Mouse (Mus musculus) G1E (cell line): ENCODE measurements around the gene Cmip. TPM values are rescaled to one million over a fixed set of nuclear protein-coding genes. Genes with fewer than 3 reads are reported as not detected.
A peak's percentile ranks its signal among the peaks of the same experiment; 100 is the strongest.

ENCODE experiments used
- ATAC-seq: 2 replicates; pipeline ENCODE4 v1.8.0; 2016; ENCODE audit warnings: mild to moderate bottlenecking; ENCODE audit not compliant: insufficient number of reproducible peaks, poor library complexity, low FRiP score, severe bottlenecking; ENCODE audit errors: extremely low read depth
- DNase-seq: peaks from one replicate; pipeline ENCODE4 v3.0.0; 2012; ENCODE audit warnings: low spot score
- H3K27me3 ChIP-seq: 2 replicates; pipeline ENCODE4 v1.6.1; 2012; ENCODE audit warnings: mild to moderate bottlenecking, low read length, inconsistent platforms; ENCODE audit not compliant: insufficient read depth
- H3K36me3 ChIP-seq: replicated peaks from 2 replicates; pipeline ENCODE3; 2012; ENCODE audit warnings: mild to moderate bottlenecking, inconsistent platforms
- H3K4me1 ChIP-seq: 2 replicates; pipeline ENCODE4 v1.6.1; 2012; ENCODE audit warnings: low read depth, low read length, inconsistent platforms, mixed read lengths; ENCODE audit not compliant: insufficient read depth
- H3K4me3 ChIP-seq: 2 replicates; pipeline ENCODE4 v1.5.1; 2012; ENCODE audit warnings: low read depth, mild to moderate bottlenecking, inconsistent platforms, low read length, moderate library complexity, mixed read lengths
- H3K9me3 ChIP-seq: replicated peaks from 2 replicates; pipeline ENCODE4 v1.6.1; 2012; ENCODE audit warnings: inconsistent platforms
- CTCF ChIP-seq: IDR thresholded peaks from 2 replicates; pipeline ENCODE4 v1.5.1; 2012; ENCODE audit warnings: low read depth, low read length, inconsistent platforms, mixed read lengths
- GATA1 ChIP-seq: IDR thresholded peaks from 2 replicates; pipeline ENCODE4 v1.6.1; 2012; ENCODE audit warnings: borderline replicate concordance, low read length, inconsistent platforms, mixed read lengths
- GATA2 ChIP-seq: IDR thresholded peaks from 2 replicates; pipeline ENCODE4 v1.6.1; 2012; ENCODE audit warnings: low read depth, low read length, inconsistent platforms, borderline replicate concordance
- POLR2AphosphoS5 ChIP-seq: IDR thresholded peaks from 2 replicates; pipeline ENCODE4 v1.6.1; 2012; ENCODE audit warnings: low read depth, low read length, inconsistent platforms; ENCODE audit not compliant: insufficient replicate concordance
- TAL1 ChIP-seq: conservative IDR thresholded peaks from 2 replicates; pipeline ENCODE4 v1.6.1; 2012; ENCODE audit warnings: low read depth, low read length, inconsistent platforms, mixed read lengths
- polyA plus RNA-seq: library from polyadenylated mRNA; stranded (reverse); fragments of >175 nt; gene quantifications from 2 replicates; pipeline ENCODE4 v1.2.3, GENCODE M21; 2012
- total RNA-seq, 2 experiments: library from RNA; stranded (forward) in 1 of 2; stranded (reverse) in 1 of 2; fragments of 200-1000 nt in 1 of 2; fragments of >200 nt in 1 of 2; fragmentation: Nextera tagmentation in 1 of 2; gene quantifications; 2 replicates each; pipeline ENCODE4 v1.2.3; 2014 to 2017

The Cmip gene
- total and polyA plus RNA-seq, 3 experiments = 5.8 to 88.8 (median 65.3) TPM

GRCm38 (mm10) chr8:117253390-117254269 lies 3.2 kb upstream of the Cmip start:
- Histone ChIP-seq H3K27me3 (peaks cover 40% of the 10 kb centered on the region), H3K36me3 (peaks cover 2% of the 10 kb centered on the region), H3K4me1 (peaks cover 33% of the 10 kb centered on the region), H3K4me3 (no peak overlapping the region), H3K9me3 (peaks cover 8% of the 10 kb centered on the region; the same call in 1 of the 2 replicates)
- no peak for TF ChIP-seq GATA1
- TF ChIP-seq GATA2 = no peak
- no peak for DNase-seq
- ATAC-seq = no peak

- Histone ChIP-seq H3K9me3 (peaks cover 8% of the 10 kb centered on the region; the same call in 1 of the 2 replicates), H3K36me3 (peaks cover 11% of the 10 kb centered on the region), H3K4me1 (peaks cover 42% of the 10 kb centered on the region), H3K4me3 (no peak overlapping the region), H3K27me3 (peaks cover 34% of the 10 kb centered on the region)
- ATAC-seq (no peak), DNase-seq (no peak)
- no peak for TF ChIP-seq CTCF
- TF ChIP-seq POLR2AphosphoS5 = no peak
- no peak for TF ChIP-seq TAL1
- TF ChIP-seq GATA2 = no peak
- TF ChIP-seq GATA1 = no peak
These were observed 2.4 kb upstream of the Cmip start for GRCm38 (mm10) chr8:117254496-117254895.

- DNase-seq (peak; percentile 97), ATAC-seq (peak; percentile 69)
- H3K27me3 ChIP-seq = peaks cover 27% of the 10 kb centered on the region
- H3K4me3 ChIP-seq = peak overlapping the region; percentile 94
- peaks cover 8% of the 10 kb centered on the region; the same call in 1 of the 2 replicates for H3K9me3 ChIP-seq
- peaks cover 54% of the 10 kb centered on the region for H3K4me1 ChIP-seq
- TF ChIP-seq TAL1 (no peak), CTCF (no peak), GATA2 (no peak), GATA1 (no peak), POLR2AphosphoS5 (no peak)
- peaks cover 28% of the 10 kb centered on the region for H3K36me3 ChIP-seq
These were observed 449 bp upstream of the Cmip start for GRCm38 (mm10) chr8:117256292-117256938.

- H3K27me3 ChIP-seq = peaks cover 18% of the 10 kb centered on the region
- H3K9me3 ChIP-seq = peaks cover 8% of the 10 kb centered on the region; the same call in 1 of the 2 replicates
- peaks cover 34% of the 10 kb centered on the region for H3K36me3 ChIP-seq
- peak; percentile 62 for DNase-seq
- H3K4me3 ChIP-seq = peak overlapping the region; percentile 94
- ATAC-seq = no peak
- TF ChIP-seq GATA2 (no peak), CTCF (no peak), POLR2AphosphoS5 (no peak), GATA1 (no peak), TAL1 (no peak)
- peaks cover 63% of the 10 kb centered on the region for H3K4me1 ChIP-seq
These were observed 1.1 kb downstream of the Cmip start for GRCm38 (mm10) chr8:117257821-117258575.

- DNase-seq (peak; percentile 20), ATAC-seq (no peak)
- Histone ChIP-seq H3K27me3 (peaks cover 16% of the 10 kb centered on the region), H3K36me3 (peaks cover 34% of the 10 kb centered on the region), H3K9me3 (peaks cover 3% of the 10 kb centered on the region; the same call in 1 of the 2 replicates), H3K4me1 (peaks cover 68% of the 10 kb centered on the region), H3K4me3 (peak overlapping the region; percentile 94)
- TF ChIP-seq POLR2AphosphoS5 = no peak
These were observed 1.7 kb downstream of the Cmip start for GRCm38 (mm10) chr8:117258576-117259040.
